Mouse (Mus musculus) splenic B cell, adult 2 months (primary cell): ENCODE data around the gene Dcps.
A peak's percentile ranks its signal among the peaks of the same experiment; 100 is the strongest.

ENCODE experiments used
- DNase-seq: peaks from one replicate; pipeline ENCODE4 v3.0.0-alpha.2; 2011; ENCODE audit warnings: low read depth, low spot score
- H3K27me3 ChIP-seq: 2 replicates; pipeline ENCODE4 v1.6.1; 2012; ENCODE audit warnings: mild to moderate bottlenecking, low read length, moderate library complexity, mixed read lengths; ENCODE audit not compliant: control insufficient read depth, poor library complexity, insufficient read depth, severe bottlenecking
- H3K36me3 ChIP-seq: 2 replicates; pipeline ENCODE4 v1.6.1; 2012; ENCODE audit warnings: mild to moderate bottlenecking, low read length, moderate library complexity, mixed read lengths; ENCODE audit not compliant: control insufficient read depth, poor library complexity, insufficient read depth, severe bottlenecking

The Dcps gene

DNA sequence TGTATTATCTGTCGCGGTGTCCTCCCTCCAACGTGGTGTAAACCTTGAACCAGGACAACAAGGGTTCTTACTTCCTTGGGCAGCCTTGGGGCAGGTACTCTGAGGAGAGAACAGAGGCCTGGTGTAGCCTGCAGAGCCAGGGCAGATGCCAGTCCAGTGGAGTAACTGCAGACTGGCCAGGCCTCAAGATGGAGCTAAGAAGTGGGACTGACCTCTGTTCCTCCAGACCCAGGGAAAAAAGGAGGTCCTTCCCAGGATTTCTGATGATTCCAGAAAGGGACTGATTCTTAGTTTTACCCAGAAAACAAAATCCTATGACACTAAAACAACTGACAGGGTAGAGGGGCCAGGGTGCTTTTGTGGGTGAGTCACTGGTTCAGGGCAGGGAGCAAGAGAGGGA is 61.6 kb downstream of the Dcps start:
- Histone ChIP-seq H3K27me3 (no peaks in the 10 kb centered on the region), H3K36me3 (no peaks in the 10 kb centered on the region)
- no peak for DNase-seq

DNA sequence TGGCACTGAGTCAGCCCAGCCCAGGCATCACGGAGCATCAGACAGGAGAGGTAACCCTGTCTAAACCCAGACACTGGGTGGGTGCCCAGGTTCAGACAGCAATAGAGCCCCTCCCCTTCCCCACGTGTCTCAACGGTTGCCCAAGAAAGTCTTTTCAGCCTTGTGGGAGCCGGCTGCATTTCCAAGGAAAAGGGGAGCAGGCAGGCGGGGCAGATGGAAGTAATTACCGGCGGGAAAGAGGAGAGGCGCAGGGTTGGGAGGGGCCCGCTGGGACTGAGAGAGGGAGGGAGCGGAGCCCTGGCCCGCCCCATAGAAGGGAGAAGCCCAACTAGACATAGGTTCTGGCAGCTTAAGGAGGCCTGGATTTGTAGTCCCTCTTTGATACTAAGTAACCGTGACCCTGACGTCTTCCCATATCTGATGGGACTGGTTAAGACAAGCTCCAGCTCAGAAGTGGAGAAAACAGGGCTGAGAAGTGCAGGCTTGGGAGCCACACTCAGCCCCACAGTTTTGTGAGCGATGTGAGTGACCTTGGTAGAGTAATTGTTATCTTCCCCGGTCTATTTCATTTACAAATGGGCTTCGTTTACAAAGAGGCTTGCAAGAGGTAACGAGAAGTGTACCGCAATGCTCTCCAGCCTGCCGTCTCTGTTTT is 63.8 kb downstream of the Dcps start:
- H3K36me3 ChIP-seq: no peaks in the 10 kb centered on the region
- no peak for DNase-seq

DNA sequence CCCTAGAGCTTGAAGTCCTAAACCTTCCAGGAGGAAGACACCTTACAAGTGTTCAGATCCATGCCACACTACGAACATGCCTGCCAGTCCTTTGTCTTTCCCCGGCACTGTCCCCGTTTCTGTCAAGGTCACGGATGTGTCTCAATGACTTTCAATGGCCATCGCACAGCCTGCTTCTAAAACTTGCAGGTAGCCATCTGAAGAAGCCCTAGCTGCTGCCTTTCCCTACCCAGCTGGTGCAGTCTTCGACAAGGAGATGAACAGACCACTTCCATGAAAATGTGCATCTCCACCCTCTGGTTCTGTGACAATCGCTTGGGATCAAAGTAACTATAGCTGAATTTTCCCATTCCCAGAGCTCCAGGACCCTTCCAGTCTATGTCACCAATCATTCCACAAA is 64.4 kb downstream of the Dcps start:
- no peak for DNase-seq
- Histone ChIP-seq H3K36me3 (no peaks in the 10 kb centered on the region), H3K27me3 (no peaks in the 10 kb centered on the region)

More for the DNA sequence above, 63.8 kb downstream of the Dcps start:
- H3K27me3 ChIP-seq: no peaks in the 10 kb centered on the region

DNA sequence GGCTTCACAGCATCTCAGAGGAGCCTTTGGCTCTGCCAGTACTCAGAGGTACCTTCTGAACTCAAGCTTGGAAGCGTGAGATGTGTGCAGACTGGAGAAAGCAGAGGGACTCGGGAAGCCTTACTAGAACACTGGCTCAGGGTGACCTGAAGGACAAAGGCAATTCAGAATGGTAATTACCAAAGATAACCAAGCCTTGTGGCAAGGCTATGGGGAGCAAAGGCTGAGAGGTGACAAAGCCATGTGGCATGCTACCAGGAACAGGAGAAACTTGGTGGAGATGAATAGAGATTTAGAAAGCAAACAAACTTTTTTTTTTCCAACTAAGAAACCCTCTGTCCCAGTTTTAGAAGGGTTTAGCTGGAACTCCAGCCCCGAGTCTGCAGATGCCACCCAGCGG is 65.3 kb downstream of the Dcps start:
- Histone ChIP-seq H3K36me3 (no peaks in the 10 kb centered on the region), H3K27me3 (no peaks in the 10 kb centered on the region)
- DNase-seq: no peak

DNA sequence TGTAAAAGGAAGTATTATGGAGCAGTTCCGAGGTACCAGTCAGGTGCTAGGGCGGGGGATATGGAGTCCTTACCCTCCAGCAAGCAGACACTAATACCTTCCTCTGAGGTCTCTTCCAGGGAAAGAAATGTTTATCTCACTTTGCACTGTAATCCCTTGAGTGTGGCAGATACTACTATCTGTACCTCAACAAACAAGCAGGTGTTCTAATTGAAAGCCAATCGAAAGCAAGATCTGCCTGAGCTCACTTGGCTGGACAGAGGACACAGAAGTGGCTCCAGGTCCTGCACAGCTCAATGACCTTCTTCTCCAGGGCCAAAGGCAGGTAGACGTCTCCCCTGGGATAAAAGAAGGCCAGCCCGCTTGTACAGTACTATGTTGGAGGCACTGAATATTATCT is 65.8 kb downstream of the Dcps start:
- no peak for DNase-seq
- Histone ChIP-seq H3K36me3 (no peaks in the 10 kb centered on the region), H3K27me3 (no peaks in the 10 kb centered on the region)

DNA sequence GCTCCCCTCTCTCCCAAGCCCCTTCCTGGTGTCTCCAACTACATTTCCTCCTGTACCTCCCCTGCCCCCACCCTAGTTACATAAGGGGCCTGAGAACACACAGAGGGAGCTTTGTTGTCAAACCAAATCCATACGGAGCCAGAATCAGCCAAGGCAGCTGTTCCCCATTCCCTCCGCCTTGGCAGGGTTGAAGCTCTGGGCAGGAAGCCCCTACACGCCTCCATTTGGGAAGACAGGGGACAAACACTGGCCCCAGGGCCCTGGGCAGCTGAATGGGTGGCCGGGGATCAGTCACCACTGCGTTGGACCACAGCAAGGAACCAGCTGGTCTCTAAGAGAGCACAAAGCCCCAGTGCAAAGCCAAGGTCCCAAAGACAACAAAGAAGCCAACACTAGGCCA is 66.9 kb downstream of the Dcps start:
- no peak for DNase-seq
- Histone ChIP-seq H3K27me3 (no peaks in the 10 kb centered on the region), H3K36me3 (no peaks in the 10 kb centered on the region)

DNA sequence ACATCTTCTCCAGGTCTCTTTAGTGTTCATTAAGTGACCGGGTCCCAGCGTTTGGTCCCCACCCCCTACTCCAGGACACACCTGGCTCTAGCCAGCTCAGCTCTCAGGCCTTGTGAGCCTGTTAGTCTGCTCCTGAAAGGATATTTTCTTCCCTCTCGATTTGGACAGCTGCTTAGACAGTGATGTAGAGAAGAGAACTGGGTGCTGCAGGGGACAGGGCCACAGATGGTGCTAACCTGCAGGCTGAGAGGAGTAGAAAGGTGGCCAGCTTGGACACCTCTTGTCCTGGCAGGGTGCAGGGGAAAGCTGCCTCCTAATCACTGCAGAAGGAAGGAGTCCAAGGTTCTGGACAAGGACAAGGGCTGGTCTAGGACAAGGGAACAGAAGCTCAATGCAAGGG is 67.8 kb downstream of the Dcps start:
- DNase-seq: no peak
- Histone ChIP-seq H3K36me3 (no peaks in the 10 kb centered on the region), H3K27me3 (no peaks in the 10 kb centered on the region)

DNA sequence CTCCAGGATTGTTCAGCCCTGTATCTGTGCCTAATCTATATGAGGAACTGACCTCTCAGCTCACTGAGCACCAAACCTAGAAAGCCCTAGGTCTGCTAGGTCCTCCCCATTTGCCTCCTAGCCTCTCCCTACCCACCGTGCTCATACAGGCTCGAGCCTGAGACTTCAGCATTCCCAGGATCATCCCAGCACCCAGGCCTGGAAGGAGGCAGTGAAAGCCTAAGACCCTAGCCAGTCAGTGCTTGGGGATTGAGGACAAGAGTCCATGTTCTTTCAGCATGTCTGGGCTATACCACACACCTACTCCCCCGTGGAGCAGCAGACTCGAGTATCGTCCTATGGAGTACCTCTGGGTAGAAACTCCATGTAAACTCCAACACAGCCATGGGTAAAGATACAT is 68.5 kb downstream of the Dcps start:
- no peak for DNase-seq
- H3K36me3 ChIP-seq: no peaks in the 10 kb centered on the region
- no peaks in the 10 kb centered on the region for H3K27me3 ChIP-seq

DNA sequence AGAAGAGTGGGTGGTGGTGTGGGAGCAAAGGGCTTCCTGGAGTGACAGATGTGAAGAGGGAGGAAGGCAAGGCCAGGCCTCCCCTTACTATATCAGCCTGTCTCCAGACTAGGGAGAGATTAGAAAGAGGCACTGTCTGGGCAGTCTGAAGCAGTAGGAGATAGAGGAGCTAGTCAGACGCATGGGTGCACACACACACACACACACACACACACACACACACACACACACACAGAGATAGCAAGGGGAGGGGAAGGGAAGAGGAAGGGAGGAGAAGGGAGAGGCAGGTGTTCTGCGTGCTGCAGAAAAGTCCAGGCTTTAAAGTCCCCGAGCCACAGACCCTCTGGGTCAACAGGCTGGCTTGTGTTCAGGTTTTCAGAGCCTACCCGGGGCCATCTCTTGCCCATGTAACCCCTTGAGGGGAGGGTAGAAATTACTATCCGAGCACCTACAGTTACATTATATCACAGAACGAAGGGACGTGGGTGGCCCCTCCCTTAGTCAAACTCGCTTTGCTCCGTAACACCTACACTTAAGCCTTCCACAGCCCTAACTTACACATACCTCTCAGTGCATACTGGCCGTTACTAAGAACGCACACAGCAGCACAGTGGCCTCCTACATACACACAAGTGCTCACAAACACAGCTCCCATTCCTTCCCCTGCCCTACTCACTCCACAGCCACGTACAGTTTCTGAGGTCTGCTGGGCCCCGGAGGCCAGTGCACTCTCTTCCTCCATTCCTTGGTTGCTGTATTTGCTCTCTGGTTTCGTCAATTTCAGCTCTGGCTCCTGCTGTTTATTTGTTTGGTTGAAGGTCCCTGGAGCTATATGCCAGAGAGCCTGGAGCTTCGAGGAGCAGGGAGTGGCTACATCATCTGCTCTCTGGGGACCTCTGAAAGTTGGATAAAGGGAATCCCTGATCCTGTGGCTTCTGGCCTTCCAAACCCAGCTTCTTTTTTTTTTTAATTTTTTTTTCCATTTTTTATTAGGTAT is 69.7 kb downstream of the Dcps start:
- H3K27me3 ChIP-seq: no peaks in the 10 kb centered on the region
- no peaks in the 10 kb centered on the region for H3K36me3 ChIP-seq
- DNase-seq: peak; percentile 42

DNA sequence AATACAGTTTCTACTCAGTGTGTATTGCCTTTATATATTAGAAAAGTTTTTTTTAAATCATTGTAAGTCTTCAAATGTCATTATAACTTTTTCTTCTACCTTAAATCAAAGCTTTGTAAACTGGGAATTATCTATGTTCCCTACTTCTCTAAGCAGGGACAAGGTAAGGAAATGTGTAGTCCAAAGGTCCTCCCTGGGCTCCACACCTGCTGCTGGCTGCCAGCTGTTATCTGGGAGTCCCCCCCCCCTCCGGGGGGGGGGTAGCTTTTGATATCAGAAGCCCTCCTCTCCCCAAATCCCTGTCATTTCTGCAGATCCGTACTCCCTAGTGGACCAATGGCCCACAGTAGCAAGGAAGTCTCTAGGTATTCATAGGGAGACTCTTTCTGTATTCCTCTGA is 70.4 kb downstream of the Dcps start:
- Histone ChIP-seq H3K27me3 (no peaks in the 10 kb centered on the region), H3K36me3 (no peaks in the 10 kb centered on the region)
- no peak for DNase-seq

DNA sequence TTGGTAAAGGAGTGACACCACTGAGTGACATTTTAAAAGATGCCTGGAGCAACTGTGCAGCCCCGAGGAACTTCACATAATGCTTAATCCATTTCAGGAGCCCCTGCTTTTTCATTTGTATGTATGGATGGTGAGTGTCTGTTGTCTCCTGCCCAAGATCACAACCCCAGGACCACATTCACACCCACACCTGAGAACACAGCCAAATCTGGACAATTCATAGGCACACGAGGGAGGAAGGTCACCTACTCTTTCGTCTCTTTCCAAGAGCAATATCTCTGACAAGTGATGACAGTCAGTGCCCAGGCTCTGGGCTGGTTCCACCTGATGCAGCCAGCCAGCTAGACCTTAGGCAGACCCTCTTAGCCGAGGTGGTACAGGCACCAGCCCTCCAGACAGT is 71.2 kb downstream of the Dcps start:
- DNase-seq: no peak
- no peaks in the 10 kb centered on the region for H3K27me3 ChIP-seq
- H3K36me3 ChIP-seq: no peaks in the 10 kb centered on the region

DNA sequence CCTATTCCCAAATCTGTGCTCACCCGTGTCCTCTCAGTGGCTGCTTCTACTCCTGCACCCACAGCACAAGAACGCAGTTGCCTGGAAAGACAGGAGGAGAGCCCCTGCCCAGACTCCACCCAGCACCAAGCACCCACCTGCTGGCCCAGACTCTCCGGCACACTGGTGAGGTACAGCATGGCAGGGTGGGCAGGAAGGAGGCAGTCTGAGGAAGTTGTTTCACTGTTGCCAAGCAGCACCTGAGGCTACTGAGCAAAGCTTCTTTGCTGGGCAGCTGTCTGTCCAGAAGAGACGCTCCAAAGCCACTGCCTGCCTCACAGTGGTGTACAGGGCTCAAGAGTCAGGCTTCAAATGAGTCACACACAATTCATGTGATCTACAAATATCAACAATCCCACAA is 77.1 kb downstream of the Dcps start:
- Histone ChIP-seq H3K36me3 (no peaks in the 10 kb centered on the region), H3K27me3 (no peaks in the 10 kb centered on the region)
- DNase-seq: no peak

DNA sequence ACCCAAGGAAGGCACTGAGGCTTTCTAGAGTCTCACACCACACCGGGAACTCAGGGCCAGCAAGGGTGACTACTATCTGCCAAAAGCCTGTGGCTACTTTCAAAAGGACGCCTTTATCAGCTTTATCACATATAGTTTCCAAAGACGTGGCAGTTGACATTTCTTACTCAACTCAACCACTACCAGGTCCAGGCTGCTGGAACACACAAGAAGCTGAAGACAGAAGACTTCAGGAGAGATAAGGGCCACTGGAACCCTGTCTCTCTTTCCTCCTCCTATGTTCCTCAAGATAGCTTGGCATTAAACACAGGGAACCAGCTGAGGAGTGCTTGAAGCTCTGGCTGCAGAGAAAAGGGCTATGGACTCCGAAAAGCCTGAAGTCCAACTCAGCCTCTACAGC is 78.0 kb downstream of the Dcps start:
- Histone ChIP-seq H3K36me3 (no peaks in the 10 kb centered on the region), H3K27me3 (no peaks in the 10 kb centered on the region)
- DNase-seq: no peak

DNA sequence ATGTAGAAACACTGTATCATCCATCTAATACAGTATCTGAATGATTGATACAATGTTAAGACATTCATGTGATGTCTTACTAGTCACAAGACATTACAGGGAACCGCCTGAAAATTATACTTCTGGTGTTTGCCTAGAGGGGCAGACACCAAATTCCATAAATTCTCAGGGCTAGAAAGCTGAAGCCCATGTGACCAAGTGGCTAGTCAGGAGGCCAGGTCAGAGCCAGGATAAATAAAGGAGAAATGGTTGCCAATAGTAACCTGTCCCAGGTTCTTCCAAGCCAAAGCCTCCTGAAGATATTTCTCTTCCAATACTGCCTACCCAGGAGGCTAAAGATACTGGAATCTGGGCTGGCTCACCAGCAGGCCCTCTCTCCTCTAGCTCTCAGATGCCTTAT is 80.1 kb downstream of the Dcps start:
- Histone ChIP-seq H3K36me3 (no peaks in the 10 kb centered on the region), H3K27me3 (no peaks in the 10 kb centered on the region)
- DNase-seq: no peak

DNA sequence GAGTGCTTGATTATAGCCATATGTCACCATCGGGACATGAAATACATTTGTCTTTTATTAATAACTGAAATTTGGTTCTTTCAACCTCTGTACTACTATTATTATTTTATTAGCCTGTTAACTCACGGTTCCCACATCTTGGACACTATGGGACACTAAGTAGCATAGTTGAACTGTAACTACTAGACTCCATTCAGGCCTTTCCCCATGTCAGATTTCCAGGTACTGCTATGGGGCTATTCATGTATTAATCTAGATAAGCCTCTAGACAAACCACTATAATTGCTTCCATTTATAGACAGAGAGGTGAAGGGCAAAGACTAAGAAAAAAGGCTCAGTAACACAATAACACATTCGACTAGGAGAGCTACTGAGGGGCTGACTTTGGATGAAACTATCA is 82.5 kb downstream of the Dcps start:
- Histone ChIP-seq H3K27me3 (no peaks in the 10 kb centered on the region), H3K36me3 (no peaks in the 10 kb centered on the region)
- no peak for DNase-seq
